Mouse (Mus musculus) neural tube, embryonic 13.5 days (tissue): ENCODE results near the gene Pgm3. TPM values are rescaled to one million over a fixed set of nuclear protein-coding genes. Genes with fewer than 3 reads are reported as not detected.
"Not testable (repeated sequence)": the region's sequence is repeated elsewhere in the genome, so short reads cannot be mapped to it uniquely, and the experiment has no call there.

ENCODE experiments used
- ATAC-seq: fragments of 200-750 bp; cut with Nextera tagmentation; 2 replicates; pipeline ENCODE4 v1.8.0; 2017; ENCODE audit warnings: low read depth, mild to moderate bottlenecking, moderate TSS enrichment, moderate library complexity
- H3K27ac ChIP-seq: fragments of 300-500 bp; sonication (generic); replicated peaks from 2 replicates; pipeline ENCODE4 v1.5.1; 2015; ENCODE audit warnings: moderate library complexity, mild to moderate bottlenecking, inconsistent platforms
- H3K27me3 ChIP-seq: fragments of 300-500 bp; sonication (generic); 2 replicates; pipeline ENCODE4 v1.6.1; 2015; ENCODE audit warnings: mild to moderate bottlenecking, inconsistent platforms
- H3K36me3 ChIP-seq: fragments of 300-500 bp; sonication (generic); 2 replicates; pipeline ENCODE4 v1.6.1; 2015; ENCODE audit warnings: mild to moderate bottlenecking, inconsistent platforms
- H3K4me1 ChIP-seq: fragments of 300-500 bp; sonication (generic); replicated peaks from 2 replicates; pipeline ENCODE4 v1.6.1; 2015; ENCODE audit warnings: inconsistent platforms
- H3K4me2 ChIP-seq: fragments of 300-500 bp; sonication (generic); 2 replicates; pipeline ENCODE4 v1.6.1; 2015; ENCODE audit warnings: inconsistent platforms, mild to moderate bottlenecking, moderate library complexity
- H3K4me3 ChIP-seq: fragments of 300-500 bp; sonication (generic); 2 replicates; pipeline ENCODE4 v1.5.1; 2015; ENCODE audit warnings: mild to moderate bottlenecking, inconsistent platforms
- H3K9ac ChIP-seq: fragments of 300-500 bp; sonication (generic); 2 replicates; pipeline ENCODE4 v1.6.1; 2015; ENCODE audit warnings: moderate library complexity, mild to moderate bottlenecking, inconsistent platforms
- H3K9me3 ChIP-seq: fragments of 300-500 bp; sonication (generic); 2 replicates; pipeline ENCODE4 v1.6.1; 2016; ENCODE audit warnings: inconsistent platforms
- WGBS: fragments of 180-500 bp; shearing (Covaris S2); methylation state at CpG from one replicate; pipeline ENCODE4 v1.1.7; 2015; 5-methylcytosine and 5-hydroxymethylcytosine counted together
- polyA plus RNA-seq: library from polyadenylated mRNA; unstranded; fragments of >200 nt; fragmentation: Nextera tagmentation; extraction: Ambion mirVana; gene quantifications from 2 replicates; pipeline ENCODE4 v1.2.1, GENCODE M21; 2015

Pgm3 gene
- polyA plus RNA-seq: 37.4 and 41.0 TPM in 2 replicates

DNA sequence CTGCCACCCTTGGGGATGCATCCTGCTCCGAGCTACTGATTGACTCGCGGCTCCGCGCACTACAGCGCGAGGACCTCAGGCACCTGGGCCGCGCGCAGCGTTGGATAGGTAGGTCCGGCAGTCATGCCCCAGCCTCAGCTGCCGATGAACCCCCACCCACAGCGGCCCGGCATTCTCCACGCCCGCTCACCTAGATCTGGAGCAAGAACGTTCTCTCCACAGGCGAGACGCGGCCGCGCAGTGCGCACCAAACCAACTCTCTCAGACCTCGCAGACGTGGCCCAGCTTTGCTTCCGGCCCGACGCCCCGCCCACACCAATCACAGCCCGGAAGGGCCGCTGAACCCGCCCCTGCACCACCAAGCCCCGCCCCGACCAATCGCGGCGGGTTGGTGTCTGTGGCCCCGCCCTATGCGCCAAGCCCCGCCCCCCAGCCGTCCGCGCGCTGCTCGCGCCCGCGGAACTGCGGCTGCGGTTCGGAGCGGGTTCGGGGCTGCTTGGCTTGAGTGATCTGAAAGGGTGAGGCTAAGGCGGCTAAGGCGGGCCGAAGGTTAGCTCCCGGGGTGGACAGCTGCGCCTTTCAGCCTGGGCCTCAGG is at the start of gene Pgm3, which contains the start of gene Rwdd2a:
TSS of gene Pgm3 (minus strand) at position 303 of the 596 bp plus-strand sequence.
TSS of gene Rwdd2a (plus strand) at position 452 of the 596 bp plus-strand sequence.
- peaks cover 21% of the 10 kb centered on the region for H3K4me1 ChIP-seq
- peak within 1 kb of the TSS; percentile 68 for H3K4me3 ChIP-seq
- peak within 1 kb of the TSS; percentile 76 for H3K27ac ChIP-seq
- no peaks in the 10 kb centered on the region for H3K9me3 ChIP-seq
- H3K9ac ChIP-seq: peak within 1 kb of the TSS; percentile 79
- WGBS: under 1% methylated on average over 59 of the region's 59 CpGs
- peaks cover 27% of the 10 kb centered on the region for H3K36me3 ChIP-seq
- no peaks in the 10 kb centered on the region for H3K27me3 ChIP-seq
- peak; percentile 99 for ATAC-seq
- H3K4me2 ChIP-seq: peak within 1 kb of the TSS; percentile 98

DNA sequence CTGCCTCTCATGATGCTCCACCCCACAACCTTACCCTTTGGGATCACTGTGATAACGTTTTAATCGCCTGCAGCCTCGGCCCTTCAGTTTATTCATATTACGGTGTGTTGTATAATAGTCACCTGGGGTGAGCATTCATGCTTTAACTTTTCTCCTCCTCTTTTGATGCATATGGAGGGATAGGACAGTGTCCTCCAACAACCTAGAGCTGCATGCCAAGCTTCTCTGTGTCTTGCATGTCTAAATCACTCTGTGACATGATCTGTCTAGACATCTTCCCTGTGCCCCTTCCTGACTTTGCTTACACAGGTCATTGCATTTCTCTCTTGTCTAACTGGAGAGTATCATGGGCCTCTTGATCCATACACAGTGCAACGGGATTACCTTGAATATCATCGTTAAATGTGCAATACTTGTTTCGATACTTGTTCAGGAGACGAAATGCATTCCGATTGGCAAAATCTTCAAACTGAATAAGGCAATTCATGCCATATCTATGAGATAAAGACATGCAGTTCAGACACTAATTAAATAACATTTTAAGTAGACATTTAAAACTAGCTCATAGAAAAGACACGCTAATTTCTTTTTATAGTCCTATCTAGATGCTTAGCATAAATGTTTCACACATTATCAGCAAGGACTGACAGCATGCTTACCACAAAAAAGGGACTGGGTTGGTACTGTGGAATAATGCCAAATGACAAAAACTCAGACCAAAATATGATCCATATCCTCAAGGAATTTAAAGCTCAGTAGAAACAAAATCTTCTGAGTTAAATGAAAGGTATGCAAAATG is 47.9 kb upstream of the Pgm3 start:
- peaks cover 8% of the 10 kb centered on the region for H3K4me1 ChIP-seq
- no peaks in the 10 kb centered on the region for H3K27me3 ChIP-seq
- H3K4me2 ChIP-seq: no peak overlapping the region
- WGBS: 76% methylated on average over 10 of the region's 10 CpGs
- H3K9ac ChIP-seq: no peak overlapping the region
- no peaks in the 10 kb centered on the region for H3K9me3 ChIP-seq
- no peaks in the 10 kb centered on the region for H3K36me3 ChIP-seq
- no peak overlapping the region for H3K27ac ChIP-seq
- no peak overlapping the region for H3K4me3 ChIP-seq
- no peak for ATAC-seq

- Histone ChIP-seq H3K27me3 (no peaks in the 10 kb centered on the region), H3K36me3 (no peaks in the 10 kb centered on the region), H3K4me3 (no peak overlapping the region), H3K4me1 (0 out of 2 replicates have a peak, but pooled peaks cover 5% of the 10 kb centered on the region), H3K4me2 (no peak overlapping the region), H3K9me3 (no peaks in the 10 kb centered on the region), H3K27ac (no peak overlapping the region), H3K9ac (no peak overlapping the region)
- 82% methylated on average over 7 of the region's 7 CpGs for WGBS
- ATAC-seq: no peak
These were observed 46.3 kb upstream of the Pgm3 start for GRCm38 (mm10) chr9:86617837-86618492.

- H3K4me2 ChIP-seq: no peak overlapping the region
- H3K27ac ChIP-seq: no peak overlapping the region
- 96% methylated on average over 1 of the region's 1 CpGs for WGBS
- no peak overlapping the region for H3K4me3 ChIP-seq
- no peaks in the 10 kb centered on the region for H3K9me3 ChIP-seq
- peaks cover 8% of the 10 kb centered on the region; the same call in 1 of the 2 replicates for H3K36me3 ChIP-seq
- H3K9ac ChIP-seq: no peak overlapping the region
- H3K4me1 ChIP-seq: 0 out of 2 replicates have a peak, but pooled peaks cover 5% of the 10 kb centered on the region
- H3K27me3 ChIP-seq: no peaks in the 10 kb centered on the region
- no peak for ATAC-seq
These were observed 44.1 kb upstream of the Pgm3 start for GRCm38 (mm10) chr9:86615765-86616164.

GRCm38 (mm10) chr9:86612091-86612490 is 40.4 kb upstream of the Pgm3 start:
- Histone ChIP-seq H3K4me3 (no peak overlapping the region), H3K4me1 (no peaks in the 10 kb centered on the region), H3K36me3 (peaks cover 8% of the 10 kb centered on the region; the same call in 1 of the 2 replicates), H3K4me2 (no peak overlapping the region), H3K27me3 (no peaks in the 10 kb centered on the region), H3K9ac (no peak overlapping the region), H3K9me3 (no peaks in the 10 kb centered on the region), H3K27ac (no peak overlapping the region)
- no peak for ATAC-seq
- WGBS: 92% methylated on average over 4 of the region's 4 CpGs

- no peaks in the 10 kb centered on the region for H3K9me3 ChIP-seq
- no peaks in the 10 kb centered on the region for H3K4me1 ChIP-seq
- no peak overlapping the region for H3K4me3 ChIP-seq
- H3K9ac ChIP-seq: no peak overlapping the region
- H3K4me2 ChIP-seq: no peak overlapping the region
- H3K36me3 ChIP-seq: no peaks in the 10 kb centered on the region
- 85% methylated on average over 6 of the region's 6 CpGs for WGBS
- H3K27ac ChIP-seq: no peak overlapping the region
- no peak for ATAC-seq
- no peaks in the 10 kb centered on the region for H3K27me3 ChIP-seq
These were observed 34.1 kb upstream of the Pgm3 start for GRCm38 (mm10) chr9:86605776-86606175.

- ATAC-seq: no peak
- Histone ChIP-seq H3K4me3 (no peak overlapping the region), H3K9ac (no peak overlapping the region), H3K27ac (no peak overlapping the region), H3K4me2 (no peak overlapping the region), H3K27me3 (no peaks in the 10 kb centered on the region), H3K9me3 (no peaks in the 10 kb centered on the region), H3K36me3 (no peaks in the 10 kb centered on the region), H3K4me1 (no peaks in the 10 kb centered on the region)
- 64% methylated on average over 8 of the region's 8 CpGs for WGBS
These were observed 28.2 kb upstream of the Pgm3 start for GRCm38 (mm10) chr9:86599723-86600303.

DNA sequence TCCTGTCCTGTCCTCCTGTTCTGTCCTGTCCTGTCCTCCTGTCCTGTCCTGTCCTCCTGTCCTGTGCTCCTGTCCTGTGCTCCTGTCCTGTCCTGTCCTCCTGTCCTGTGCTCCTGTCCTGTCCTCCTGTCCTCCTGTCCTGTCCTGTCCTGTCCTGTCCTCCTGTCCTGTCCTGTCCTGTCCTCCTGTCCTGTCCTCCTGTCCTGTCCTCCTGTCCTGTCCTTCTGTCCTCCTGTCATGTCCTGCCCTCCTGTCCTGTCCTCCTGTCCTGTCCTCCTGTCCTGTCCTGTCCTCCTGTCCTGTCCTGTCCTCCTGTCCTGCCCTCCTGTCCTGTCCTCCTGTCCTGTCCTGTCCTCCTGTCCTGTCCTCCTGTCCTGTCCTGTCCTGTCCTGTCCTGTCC is 25.3 kb upstream of the Pgm3 start:
- H3K27me3 ChIP-seq, H3K4me1 ChIP-seq, ATAC-seq, H3K36me3 ChIP-seq, H3K27ac ChIP-seq, H3K4me3 ChIP-seq, H3K4me2 ChIP-seq, H3K9me3 ChIP-seq, H3K9ac ChIP-seq: not testable (repeated sequence)

- not testable (repeated sequence) for H3K9me3 ChIP-seq, ATAC-seq, H3K4me2 ChIP-seq, H3K36me3 ChIP-seq, H3K4me3 ChIP-seq, H3K9ac ChIP-seq, H3K27ac ChIP-seq, H3K27me3 ChIP-seq, H3K4me1 ChIP-seq
- WGBS: 76% methylated on average over 10 of the region's 10 CpGs
These were observed 22.7 kb upstream of the Pgm3 start for GRCm38 (mm10) chr9:86594357-86594767.

- no peak overlapping the region for H3K27ac ChIP-seq
- no peaks in the 10 kb centered on the region for H3K36me3 ChIP-seq
- ATAC-seq: peak; percentile 45; the same call in 1 of the 2 replicates
- H3K4me3 ChIP-seq: no peak overlapping the region
- 78% methylated on average over 19 of the region's 19 CpGs for WGBS
- H3K4me2 ChIP-seq: no peak overlapping the region
- no peaks in the 10 kb centered on the region for H3K27me3 ChIP-seq
- H3K9ac ChIP-seq: no peak overlapping the region
- H3K9me3 ChIP-seq: no peaks in the 10 kb centered on the region
- H3K4me1 ChIP-seq: no peaks in the 10 kb centered on the region
These were observed 21.3 kb upstream of the Pgm3 start for GRCm38 (mm10) chr9:86592676-86593668.
